Mouse (Mus musculus): ENCODE measurements around the gene Mrtfa. TPM values are rescaled to one million over a fixed set of nuclear protein-coding genes. Genes with fewer than 3 reads are reported as not detected.

Gene Mrtfa
- polyA plus RNA-seq, 1 experiment from 2014 or later, result 3.9 TPM

DNA sequence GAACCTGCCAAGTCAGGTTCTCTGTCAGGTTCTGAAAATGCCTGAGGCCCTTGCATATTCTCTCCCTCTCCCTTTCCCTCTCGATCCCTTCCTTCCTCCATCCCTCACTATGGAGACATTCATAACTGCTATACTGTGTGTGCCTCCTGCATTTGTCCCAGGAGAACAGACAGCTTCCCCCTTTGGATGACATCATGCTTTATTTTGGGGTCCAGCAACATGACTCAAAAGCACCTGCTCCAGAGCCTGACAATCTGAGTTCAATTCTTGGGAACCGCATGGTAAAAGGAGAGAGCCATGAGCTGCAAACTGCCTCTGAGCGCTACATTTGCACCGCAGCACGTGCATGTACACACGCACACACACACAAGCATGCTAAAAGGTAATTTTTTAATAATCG is 12.7 kb downstream of the Mrtfa start:
- Histone ChIP-seq H3K4me3 (replicated peaks) (no peak overlapping the region), H3K9ac (no peak overlapping the region), H3K36me3 (no peaks in the 10 kb centered on the region), H3K4me1 (replicated peaks) (peaks cover 13% of the 10 kb centered on the region), H3K4me2 (no peak overlapping the region), H3K27ac (no peak overlapping the region), H3K27me3 (no peaks in the 10 kb centered on the region), H3K9me3 (replicated peaks) (no peaks in the 10 kb centered on the region)
- no peak for DNase-seq
- 78% methylated on average over 7 of the region's 7 CpGs for WGBS (ENCODE audit: insufficient replicate concordance)
- ATAC-seq (ENCODE audit: low read depth), result no peak

DNA sequence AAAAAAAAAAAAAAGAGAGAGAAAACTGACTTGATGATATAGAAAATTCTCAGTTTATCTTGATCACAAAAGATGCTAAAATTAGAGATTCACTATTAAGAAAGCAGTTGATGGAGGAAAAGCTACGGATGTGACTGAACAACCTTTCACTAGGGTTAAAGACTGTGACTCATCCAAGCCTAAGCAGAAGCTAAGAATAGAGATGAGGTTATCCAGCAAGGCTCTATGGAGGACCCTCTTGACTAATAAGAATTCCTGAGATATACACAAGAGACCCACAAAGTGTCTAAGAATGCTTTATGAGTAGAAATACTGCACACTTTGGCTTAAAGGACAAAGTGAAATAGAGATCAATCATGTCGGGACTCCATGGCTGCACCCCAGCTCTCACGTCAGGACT is 14.9 kb downstream of the Mrtfa start:
- H3K4me1 ChIP-seq (replicated peaks), result peaks cover 6% of the 10 kb centered on the region
- H3K4me3 ChIP-seq (replicated peaks), result no peak overlapping the region
- H3K27ac ChIP-seq, result no peak overlapping the region
- no peak for DNase-seq
- H3K9me3 ChIP-seq (replicated peaks), result no peaks in the 10 kb centered on the region
- no peak overlapping the region for H3K4me2 ChIP-seq
- no peaks in the 10 kb centered on the region for H3K27me3 ChIP-seq
- H3K9ac ChIP-seq, result no peak overlapping the region
- H3K36me3 ChIP-seq, result no peaks in the 10 kb centered on the region
- WGBS (ENCODE audit: insufficient replicate concordance), result 73% methylated on average over 3 of the region's 3 CpGs
- no peak for ATAC-seq (ENCODE audit: low read depth)

DNA sequence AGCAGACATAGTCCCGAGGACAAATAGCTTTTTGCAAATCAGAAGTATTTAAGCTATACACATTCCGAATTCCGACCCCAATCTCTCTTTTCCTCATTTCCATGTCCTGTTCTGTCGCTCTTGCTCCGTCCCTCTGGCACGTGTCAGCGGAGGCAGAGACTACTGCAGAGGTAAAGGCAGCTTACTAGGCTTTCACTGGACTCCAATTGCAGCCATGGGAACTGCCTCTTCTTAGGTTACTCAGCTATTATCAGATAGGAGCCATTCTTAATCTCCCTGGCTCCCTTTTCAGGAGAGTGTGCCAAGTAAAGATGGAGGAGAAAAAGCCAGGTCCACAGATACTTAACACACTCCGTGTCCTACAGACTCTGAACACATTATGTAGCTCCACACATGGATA is 18.3 kb downstream of the Mrtfa start:
- no peak overlapping the region for H3K27ac ChIP-seq
- peaks cover 8% of the 10 kb centered on the region; the same call in 1 of the 2 replicates for H3K4me1 ChIP-seq (replicated peaks)
- H3K36me3 ChIP-seq, result no peaks in the 10 kb centered on the region
- ATAC-seq (ENCODE audit: low read depth) (no peak), DNase-seq (no peak)
- 77% methylated on average over 8 of the region's 8 CpGs for WGBS (ENCODE audit: insufficient replicate concordance)
- no peaks in the 10 kb centered on the region for H3K9me3 ChIP-seq (replicated peaks)
- H3K27me3 ChIP-seq, result no peaks in the 10 kb centered on the region
- H3K4me3 ChIP-seq (replicated peaks), result no peak overlapping the region
- no peak overlapping the region for H3K4me2 ChIP-seq
- H3K9ac ChIP-seq, result no peak overlapping the region

DNA sequence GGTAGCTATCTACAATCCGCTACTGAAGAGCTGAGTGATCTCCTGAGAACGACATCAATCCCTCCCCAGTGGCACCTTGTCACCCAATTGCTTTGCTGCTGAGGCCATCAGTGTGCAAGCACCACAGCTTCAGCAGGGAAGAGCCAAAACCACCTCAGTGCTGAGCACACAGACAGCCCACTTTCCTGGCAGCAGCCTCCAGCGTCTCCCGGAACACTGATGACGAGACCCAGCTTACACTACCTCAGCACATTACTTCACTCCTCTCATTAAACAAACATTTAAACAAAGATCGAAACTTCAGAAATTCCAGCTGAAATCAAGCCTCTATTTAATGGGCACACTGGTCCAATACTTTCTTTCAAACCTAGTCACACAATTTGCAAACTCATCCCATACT is 21.8 kb downstream of the Mrtfa start:
- WGBS (ENCODE audit: insufficient replicate concordance), result 64% methylated on average over 6 of the region's 6 CpGs
- no peak for DNase-seq
- Histone ChIP-seq H3K9me3 (replicated peaks) (no peaks in the 10 kb centered on the region), H3K4me3 (replicated peaks) (no peak overlapping the region), H3K4me1 (replicated peaks) (peaks cover 8% of the 10 kb centered on the region; the same call in 1 of the 2 replicates), H3K27ac (no peak overlapping the region), H3K9ac (no peak overlapping the region), H3K36me3 (no peaks in the 10 kb centered on the region), H3K27me3 (no peaks in the 10 kb centered on the region), H3K4me2 (no peak overlapping the region)
- no peak for ATAC-seq (ENCODE audit: low read depth)

DNA sequence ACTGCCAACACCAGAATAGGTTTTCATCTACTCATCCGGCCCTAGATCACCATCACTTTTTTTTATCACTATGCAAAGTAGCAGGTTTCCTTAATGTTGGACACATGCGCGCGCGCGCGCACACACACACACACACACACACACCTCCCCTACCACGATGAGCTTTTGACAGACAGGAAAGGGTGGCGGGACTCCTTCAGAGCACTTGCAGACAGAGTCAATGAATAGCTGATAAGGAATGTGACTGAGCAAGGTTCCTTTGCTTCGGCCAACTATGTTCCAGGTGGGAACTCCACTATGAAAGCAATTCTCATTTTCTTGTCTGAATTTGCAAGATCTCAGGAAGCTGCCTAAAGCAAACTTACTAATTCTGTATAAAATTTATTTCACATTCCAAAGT is 22.7 kb downstream of the Mrtfa start:
- H3K4me1 ChIP-seq (replicated peaks), result peaks cover 8% of the 10 kb centered on the region; the same call in 1 of the 2 replicates
- no peak overlapping the region for H3K9ac ChIP-seq
- no peaks in the 10 kb centered on the region for H3K27me3 ChIP-seq
- no peak overlapping the region for H3K27ac ChIP-seq
- H3K4me3 ChIP-seq (replicated peaks), result no peak overlapping the region
- ATAC-seq (ENCODE audit: low read depth) (no peak; the same call in 1 of the 2 replicates), DNase-seq (no peak)
- WGBS (ENCODE audit: insufficient replicate concordance), result 52% methylated on average over 10 of the region's 10 CpGs
- H3K4me2 ChIP-seq, result no peak overlapping the region
- H3K36me3 ChIP-seq, result no peaks in the 10 kb centered on the region
- no peaks in the 10 kb centered on the region for H3K9me3 ChIP-seq (replicated peaks)

DNA sequence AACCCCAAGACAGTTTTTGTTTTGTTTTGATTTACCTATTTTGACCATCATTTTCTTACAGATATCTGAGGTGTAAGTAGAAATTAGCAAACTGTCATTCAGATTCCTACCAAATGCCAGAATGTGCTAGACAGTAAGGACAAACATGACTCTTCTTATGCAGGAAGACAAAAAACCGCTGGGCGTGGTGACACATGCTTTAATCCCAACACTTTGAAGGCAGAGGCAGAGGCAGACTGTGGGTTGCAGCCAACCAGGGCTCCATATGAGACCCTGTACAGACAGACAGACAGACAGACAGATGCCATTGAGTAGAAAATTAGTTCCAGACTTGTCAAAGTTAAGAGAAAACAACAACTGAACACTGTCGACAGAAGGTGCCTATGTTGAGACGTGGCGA is 24.3 kb downstream of the Mrtfa start:
- H3K4me3 ChIP-seq (replicated peaks), result no peak overlapping the region
- 83% methylated on average over 5 of the region's 5 CpGs for WGBS (ENCODE audit: insufficient replicate concordance)
- H3K36me3 ChIP-seq, result no peaks in the 10 kb centered on the region
- no peak overlapping the region for H3K27ac ChIP-seq
- H3K4me1 ChIP-seq (replicated peaks), result peaks cover 8% of the 10 kb centered on the region
- H3K9me3 ChIP-seq (replicated peaks), result no peaks in the 10 kb centered on the region
- DNase-seq (no peak), ATAC-seq (ENCODE audit: low read depth) (no peak)
- no peaks in the 10 kb centered on the region for H3K27me3 ChIP-seq
- no peak overlapping the region for H3K4me2 ChIP-seq
- no peak overlapping the region for H3K9ac ChIP-seq

DNA sequence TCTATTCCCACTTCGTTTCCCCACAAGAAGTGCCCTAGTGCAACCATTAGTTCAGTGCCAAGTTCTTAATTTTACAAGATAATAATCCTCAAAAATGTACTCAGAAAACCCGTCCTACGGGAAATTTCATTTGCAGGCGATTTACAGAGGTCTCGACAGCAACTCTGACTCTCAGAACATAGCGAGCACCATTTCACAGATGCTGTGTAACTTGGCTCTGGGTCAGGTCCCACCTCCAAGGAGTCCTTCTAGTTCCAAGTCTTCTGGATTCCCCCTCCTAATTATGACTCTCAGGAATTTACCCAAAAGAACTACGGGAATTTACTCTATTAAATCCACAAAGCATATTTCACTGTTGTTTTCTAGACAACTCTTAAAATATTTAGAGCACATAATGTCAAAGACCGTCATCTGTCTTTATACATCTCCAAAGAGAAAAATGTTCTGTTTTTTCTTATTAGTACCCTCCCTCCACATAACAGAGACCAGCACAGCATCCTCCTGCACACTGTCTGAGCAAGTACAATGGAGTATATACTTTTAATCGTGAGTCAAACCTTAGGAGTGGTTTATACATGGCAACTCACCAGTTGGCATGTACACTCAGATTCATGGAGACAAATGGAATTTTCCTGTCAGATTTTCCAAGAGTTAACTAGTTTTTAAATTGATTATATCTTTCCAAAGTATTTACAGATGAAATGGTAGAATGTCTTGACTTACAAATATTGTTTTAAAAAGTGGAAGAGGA is 25.8 kb downstream of the Mrtfa start:
- H3K9ac ChIP-seq, result no peak overlapping the region
- no peak for ATAC-seq (ENCODE audit: low read depth)
- H3K27ac ChIP-seq, result no peak overlapping the region
- peaks cover 14% of the 10 kb centered on the region for H3K4me1 ChIP-seq (replicated peaks)
- DNase-seq, result no peak
- WGBS (ENCODE audit: insufficient replicate concordance), result 72% methylated on average over 9 of the region's 9 CpGs
- no peaks in the 10 kb centered on the region for H3K36me3 ChIP-seq
- H3K4me2 ChIP-seq, result no peak overlapping the region
- H3K4me3 ChIP-seq (replicated peaks), result no peak overlapping the region
- no peaks in the 10 kb centered on the region for H3K27me3 ChIP-seq
- no peaks in the 10 kb centered on the region for H3K9me3 ChIP-seq (replicated peaks)

DNA sequence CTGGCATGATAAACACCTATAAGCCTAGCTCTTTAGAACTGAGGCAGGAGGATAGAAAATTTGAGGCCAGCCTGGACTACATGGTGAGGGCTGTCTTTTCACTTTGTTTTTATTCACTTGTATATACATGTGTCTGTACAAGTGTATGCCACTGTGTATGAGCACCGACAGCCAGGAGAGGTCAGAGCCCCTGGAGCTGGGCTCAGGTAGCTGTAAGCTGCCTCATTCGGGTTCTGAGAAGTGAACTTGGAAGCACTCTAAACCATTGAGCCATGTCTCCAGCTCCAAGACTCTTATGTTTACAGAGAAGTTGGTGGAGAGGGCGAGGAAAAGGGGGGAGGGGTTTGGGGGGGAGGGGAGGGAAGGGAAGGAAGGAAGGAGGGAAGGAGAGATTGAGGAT is 29.0 kb downstream of the Mrtfa start:
- Histone ChIP-seq H3K4me1 (replicated peaks) (peaks cover 18% of the 10 kb centered on the region), H3K27me3 (no peaks in the 10 kb centered on the region), H3K36me3 (no peaks in the 10 kb centered on the region), H3K27ac (no peak overlapping the region), H3K4me3 (replicated peaks) (no peak overlapping the region), H3K9ac (no peak overlapping the region), H3K9me3 (replicated peaks) (no peaks in the 10 kb centered on the region), H3K4me2 (no peak overlapping the region)
- ATAC-seq (ENCODE audit: low read depth) (no peak), DNase-seq (no peak)
- WGBS (ENCODE audit: insufficient replicate concordance), result 48% methylated on average over 3 of the region's 3 CpGs

DNA sequence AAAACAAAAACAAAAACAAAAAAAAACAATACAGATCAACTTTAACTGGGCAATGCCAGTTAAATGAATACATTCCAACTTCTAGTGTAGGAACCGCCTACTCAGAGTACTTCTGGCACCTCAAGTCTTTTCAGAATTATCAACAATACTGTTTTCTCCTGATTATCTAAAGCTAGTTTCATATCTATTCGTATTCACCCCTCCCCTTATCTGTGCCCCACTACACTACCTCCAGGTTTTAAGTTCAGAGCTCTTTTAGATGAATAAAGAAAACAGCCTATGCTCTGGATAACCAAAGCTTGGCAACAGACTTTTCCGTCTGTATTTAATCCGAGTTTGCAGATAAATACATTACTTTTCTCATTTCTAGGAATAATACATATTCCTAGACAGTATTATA is 29.9 kb downstream of the Mrtfa start:
- no peak for DNase-seq
- Histone ChIP-seq H3K36me3 (no peaks in the 10 kb centered on the region), H3K4me3 (replicated peaks) (no peak overlapping the region), H3K27me3 (no peaks in the 10 kb centered on the region), H3K9ac (no peak overlapping the region), H3K27ac (no peak overlapping the region), H3K4me2 (no peak overlapping the region), H3K9me3 (replicated peaks) (no peaks in the 10 kb centered on the region), H3K4me1 (replicated peaks) (peaks cover 23% of the 10 kb centered on the region)
- WGBS (ENCODE audit: insufficient replicate concordance), result 45% methylated on average over 4 of the region's 4 CpGs
- ATAC-seq (ENCODE audit: low read depth), result no peak

DNA sequence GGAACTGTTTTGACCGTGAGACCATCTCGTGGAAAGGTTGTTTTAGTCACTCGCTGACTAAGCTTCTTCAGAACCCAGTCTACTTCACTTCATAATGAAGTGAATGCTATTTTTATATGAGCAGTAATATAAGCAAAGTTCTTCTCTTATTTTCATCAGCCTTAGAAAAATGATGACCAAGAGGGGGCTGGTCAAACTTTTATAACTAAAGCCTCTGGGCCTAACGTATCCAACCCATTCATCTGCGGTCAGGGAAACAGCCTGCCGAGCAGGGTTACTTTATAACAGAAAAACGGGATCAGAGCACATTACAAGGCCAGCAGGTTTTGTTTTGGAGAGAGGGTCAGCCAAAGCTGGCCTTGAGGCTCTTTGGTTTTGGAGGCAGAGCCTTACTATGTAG is 31.3 kb downstream of the Mrtfa start:
- Histone ChIP-seq H3K4me3 (replicated peaks) (no peak overlapping the region), H3K9me3 (replicated peaks) (no peaks in the 10 kb centered on the region), H3K27me3 (no peaks in the 10 kb centered on the region), H3K36me3 (no peaks in the 10 kb centered on the region), H3K4me1 (replicated peaks) (peaks cover 32% of the 10 kb centered on the region), H3K9ac (no peak overlapping the region), H3K27ac (no peak overlapping the region), H3K4me2 (no peak overlapping the region)
- no peak for ATAC-seq (ENCODE audit: low read depth)
- 74% methylated on average over 7 of the region's 7 CpGs for WGBS (ENCODE audit: insufficient replicate concordance)
- no peak for DNase-seq

DNA sequence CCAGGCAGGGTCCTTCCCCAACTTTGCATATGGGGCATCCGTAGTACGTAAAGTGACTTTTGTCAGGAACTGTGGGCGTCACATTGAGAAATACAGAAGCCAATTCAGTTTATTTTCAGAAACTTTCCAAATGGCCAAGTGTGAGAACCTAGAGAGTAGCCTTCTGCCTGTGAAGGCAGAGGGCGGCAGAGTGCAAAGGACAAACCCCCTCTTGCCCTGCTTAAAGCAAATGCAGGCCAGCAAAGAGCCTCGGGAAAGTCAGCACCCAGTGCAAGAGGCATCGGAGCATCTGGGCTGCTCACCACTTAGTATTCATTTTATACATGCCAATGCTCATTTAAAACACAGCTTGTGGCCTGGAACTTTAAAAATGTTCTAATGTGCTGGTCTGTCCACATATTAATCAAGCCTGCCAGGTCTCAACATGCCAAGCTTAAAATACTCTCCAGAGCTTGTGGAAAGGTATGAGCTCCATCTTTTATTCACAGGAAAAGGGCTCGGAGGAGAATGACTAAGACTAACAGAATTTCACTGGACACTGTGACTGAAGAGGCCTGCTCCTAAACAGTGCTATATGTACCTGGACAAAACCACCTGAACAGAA is 31.9 kb downstream of the Mrtfa start:
- no peaks in the 10 kb centered on the region for H3K9me3 ChIP-seq (replicated peaks)
- H3K27me3 ChIP-seq, result no peaks in the 10 kb centered on the region
- H3K4me1 ChIP-seq (replicated peaks), result peaks cover 32% of the 10 kb centered on the region
- DNase-seq, result no peak
- ATAC-seq (ENCODE audit: low read depth), result no peak
- H3K9ac ChIP-seq, result no peak overlapping the region
- no peak overlapping the region for H3K4me3 ChIP-seq (replicated peaks)
- H3K4me2 ChIP-seq, result no peak overlapping the region
- H3K36me3 ChIP-seq, result no peaks in the 10 kb centered on the region
- no peak overlapping the region for H3K27ac ChIP-seq
- 72% methylated on average over 7 of the region's 7 CpGs for WGBS (ENCODE audit: insufficient replicate concordance)

DNA sequence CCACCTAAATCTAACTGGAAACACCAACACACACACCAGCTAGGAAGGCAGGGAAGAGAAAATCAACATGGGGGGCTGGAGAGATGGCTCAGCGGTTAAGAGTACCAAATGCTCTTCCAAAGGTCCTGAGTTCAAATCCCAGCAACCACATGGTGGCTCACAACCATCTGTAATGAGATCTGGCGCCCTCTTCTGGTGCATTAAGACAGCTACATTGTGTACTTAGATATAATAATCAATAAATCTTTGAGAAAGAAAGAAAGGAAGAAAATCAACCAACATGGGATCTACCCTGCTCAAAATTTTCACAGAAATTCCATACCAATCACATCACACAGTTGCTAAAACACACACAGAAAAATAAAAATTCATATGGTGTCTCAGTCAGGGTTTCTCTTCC is 34.1 kb downstream of the Mrtfa start:
- H3K4me1 ChIP-seq (replicated peaks), result peaks cover 32% of the 10 kb centered on the region
- H3K36me3 ChIP-seq, result no peaks in the 10 kb centered on the region
- H3K27ac ChIP-seq, result no peak overlapping the region
- DNase-seq (no peak), ATAC-seq (ENCODE audit: low read depth) (no peak)
- H3K27me3 ChIP-seq, result no peaks in the 10 kb centered on the region
- no peak overlapping the region for H3K9ac ChIP-seq
- WGBS (ENCODE audit: insufficient replicate concordance), result 66% methylated on average over 2 of the region's 2 CpGs
- H3K4me2 ChIP-seq, result no peak overlapping the region
- no peak overlapping the region for H3K4me3 ChIP-seq (replicated peaks)
- H3K9me3 ChIP-seq (replicated peaks), result no peaks in the 10 kb centered on the region
